Mouse (Mus musculus): ENCODE measurements around the gene L2hgdh. TPM values are rescaled to one million over a fixed set of nuclear protein-coding genes. Genes with fewer than 3 reads are reported as not detected.
"Not testable (repeated sequence)": the region's sequence is repeated elsewhere in the genome, so short reads cannot be mapped to it uniquely, and the experiment has no call there.

L2hgdh gene
- total and polyA plus RNA-seq, 3 experiments: 2.2 to 21.2 (median 10.1) TPM

DNA sequence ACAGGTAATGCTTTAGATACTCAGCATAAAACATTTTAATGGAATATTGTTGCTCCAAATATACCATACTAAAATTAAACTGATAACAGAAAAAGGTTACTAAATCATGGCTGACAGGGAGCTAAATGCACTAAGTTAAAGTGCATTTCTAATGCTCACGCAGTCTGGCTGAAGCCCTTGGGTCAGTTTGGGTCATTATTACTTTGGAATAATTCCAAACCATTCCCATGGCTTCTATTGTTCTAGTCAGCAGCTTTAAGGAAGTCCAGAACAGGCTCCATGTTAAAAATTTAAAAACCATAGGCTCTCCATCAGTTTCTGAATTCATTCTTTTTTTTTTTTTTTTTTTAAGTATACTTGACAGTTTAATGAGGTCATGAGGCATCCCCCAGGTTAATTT lies 50.5 kb downstream of the L2hgdh start:
- peaks cover 25% of the 10 kb centered on the region for H3K36me3 ChIP-seq (replicated peaks)
- no peaks in the 10 kb centered on the region for H3K27me3 ChIP-seq (ENCODE audit: insufficient read depth, low read length)
- H3K4me1 ChIP-seq (ENCODE audit: insufficient read depth, low read depth, low read length): peaks cover 10% of the 10 kb centered on the region
- no peak for TF ChIP-seq GATA1 (IDR thresholded peaks at IDR 0.05; ENCODE audit: borderline replicate concordance, low read length)
- no peak for TF ChIP-seq GATA2 (IDR thresholded peaks at IDR 0.05; ENCODE audit: borderline replicate concordance, low read depth, low read length)
- no peak for TF ChIP-seq CTCF (IDR thresholded peaks at IDR 0.05; ENCODE audit: low read depth, low read length)
- TF ChIP-seq TAL1 (conservative IDR thresholded peaks at IDR 0.05; ENCODE audit: low read depth, low read length): no peak
- TF ChIP-seq POLR2AphosphoS5 (IDR thresholded peaks at IDR 0.05; ENCODE audit: insufficient replicate concordance, low read depth, low read length): no peak
- DNase-seq (ENCODE audit: low spot score) (no peak), ATAC-seq (ENCODE audit: extremely low read depth, insufficient number of reproducible peaks, low FRiP score, poor library complexity, severe bottlenecking) (no peak)
- no peak overlapping the region for H3K4me3 ChIP-seq (ENCODE audit: low read depth, low read length)
- no peaks in the 10 kb centered on the region for H3K9me3 ChIP-seq (replicated peaks)

DNA sequence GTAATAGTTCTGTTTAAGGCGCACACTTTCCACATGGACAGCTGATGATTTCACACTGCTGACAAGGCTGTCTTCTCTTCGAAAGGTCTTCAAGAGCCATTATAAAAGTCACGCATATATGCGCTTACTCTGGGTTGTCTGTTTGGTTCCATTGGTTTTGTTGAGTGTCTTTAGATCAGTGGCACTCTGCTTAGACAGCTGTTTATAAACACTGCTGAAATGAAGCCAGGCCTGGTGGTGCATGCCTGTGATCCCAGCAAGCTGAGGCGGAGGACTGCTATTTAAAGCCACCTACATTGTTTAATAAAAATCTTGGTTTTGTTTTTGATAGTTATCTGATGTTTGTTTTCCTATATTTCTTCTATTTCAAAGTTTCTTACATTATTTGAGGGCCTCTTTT lies 58.0 kb downstream of the L2hgdh start:
- Histone ChIP-seq H3K36me3 (replicated peaks) (peaks cover 23% of the 10 kb centered on the region), H3K27me3 (ENCODE audit: insufficient read depth, low read length) (no peaks in the 10 kb centered on the region), H3K4me3 (ENCODE audit: low read depth, low read length) (no peak overlapping the region), H3K9me3 (replicated peaks) (no peaks in the 10 kb centered on the region), H3K4me1 (ENCODE audit: insufficient read depth, low read depth, low read length) (peaks cover 2% of the 10 kb centered on the region; the same call in 1 of the 2 replicates)
- DNase-seq (ENCODE audit: low spot score) (no peak), ATAC-seq (ENCODE audit: extremely low read depth, insufficient number of reproducible peaks, low FRiP score, poor library complexity, severe bottlenecking) (no peak)
- TF ChIP-seq TAL1 (conservative IDR thresholded peaks at IDR 0.05; ENCODE audit: low read depth, low read length): no peak
- no peak for TF ChIP-seq CTCF (IDR thresholded peaks at IDR 0.05; ENCODE audit: low read depth, low read length)
- no peak for TF ChIP-seq GATA2 (IDR thresholded peaks at IDR 0.05; ENCODE audit: borderline replicate concordance, low read depth, low read length)
- no peak for TF ChIP-seq GATA1 (IDR thresholded peaks at IDR 0.05; ENCODE audit: borderline replicate concordance, low read length)

DNA sequence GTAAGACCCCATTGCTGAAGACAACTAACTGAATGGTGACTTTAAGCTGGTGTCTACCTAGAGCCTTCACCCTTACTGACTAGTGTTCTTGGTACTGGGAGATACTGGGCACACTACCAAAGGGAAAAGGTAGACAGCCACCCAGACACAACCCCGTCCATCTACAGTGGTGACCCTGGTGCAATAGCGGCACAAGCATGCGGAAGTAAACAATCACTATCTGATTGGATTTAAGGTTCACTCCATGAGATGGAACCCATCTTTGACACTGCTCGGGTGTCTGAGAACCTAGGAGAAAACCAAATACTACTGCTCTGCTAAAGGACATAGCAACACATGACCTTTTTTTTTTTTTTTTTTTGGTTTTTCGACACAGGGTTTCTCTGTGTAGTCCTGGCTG lies 63.0 kb downstream of the L2hgdh start:
- H3K36me3 ChIP-seq (replicated peaks): peaks cover 19% of the 10 kb centered on the region
- H3K4me1 ChIP-seq (ENCODE audit: insufficient read depth, low read depth, low read length): peaks cover 2% of the 10 kb centered on the region; the same call in 1 of the 2 replicates
- no peak for ATAC-seq (ENCODE audit: extremely low read depth, insufficient number of reproducible peaks, low FRiP score, poor library complexity, severe bottlenecking)
- TF ChIP-seq CTCF (IDR thresholded peaks at IDR 0.05; ENCODE audit: low read depth, low read length) (no peak), POLR2AphosphoS5 (IDR thresholded peaks at IDR 0.05; ENCODE audit: insufficient replicate concordance, low read depth, low read length) (no peak), GATA1 (IDR thresholded peaks at IDR 0.05; ENCODE audit: borderline replicate concordance, low read length) (no peak)
- no peaks in the 10 kb centered on the region for H3K9me3 ChIP-seq (replicated peaks)
- H3K27me3 ChIP-seq (ENCODE audit: insufficient read depth, low read length): no peaks in the 10 kb centered on the region
- no peak overlapping the region for H3K4me3 ChIP-seq (ENCODE audit: low read depth, low read length)
- no peak for DNase-seq (ENCODE audit: low spot score)

DNA sequence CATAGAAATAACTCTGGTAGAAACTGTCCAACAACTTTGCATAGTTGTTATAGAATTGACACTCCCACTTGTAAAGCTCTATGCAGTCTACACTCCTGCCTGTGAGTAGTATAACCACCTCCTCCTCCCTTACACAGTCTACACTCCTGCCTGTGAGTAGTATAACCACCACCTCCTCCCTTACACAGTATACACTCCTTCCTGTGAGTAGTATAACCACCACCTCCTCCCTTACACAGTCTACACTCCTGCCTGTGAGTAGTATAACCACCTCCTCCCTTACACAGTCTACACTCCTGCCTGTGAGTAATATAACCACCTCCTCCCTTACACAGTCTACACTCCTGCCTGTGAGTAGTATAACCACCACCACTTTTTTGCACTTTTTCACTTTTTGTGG lies 70.7 kb downstream of the L2hgdh start:
- not testable (repeated sequence) for H3K4me3 ChIP-seq (ENCODE audit: low read depth, low read length); DNase-seq (ENCODE audit: low spot score); H3K27me3 ChIP-seq (ENCODE audit: insufficient read depth, low read length); H3K9me3 ChIP-seq (replicated peaks); H3K4me1 ChIP-seq (ENCODE audit: insufficient read depth, low read depth, low read length)
- 0 out of 2 replicates have a peak, but pooled peaks have one; percentile 25 for TF ChIP-seq CTCF (IDR thresholded peaks at IDR 0.05; ENCODE audit: low read depth, low read length)
- ATAC-seq (ENCODE audit: extremely low read depth, insufficient number of reproducible peaks, low FRiP score, poor library complexity, severe bottlenecking): peak; percentile 92
- H3K36me3 ChIP-seq (replicated peaks): peaks cover 35% of the 10 kb centered on the region

DNA sequence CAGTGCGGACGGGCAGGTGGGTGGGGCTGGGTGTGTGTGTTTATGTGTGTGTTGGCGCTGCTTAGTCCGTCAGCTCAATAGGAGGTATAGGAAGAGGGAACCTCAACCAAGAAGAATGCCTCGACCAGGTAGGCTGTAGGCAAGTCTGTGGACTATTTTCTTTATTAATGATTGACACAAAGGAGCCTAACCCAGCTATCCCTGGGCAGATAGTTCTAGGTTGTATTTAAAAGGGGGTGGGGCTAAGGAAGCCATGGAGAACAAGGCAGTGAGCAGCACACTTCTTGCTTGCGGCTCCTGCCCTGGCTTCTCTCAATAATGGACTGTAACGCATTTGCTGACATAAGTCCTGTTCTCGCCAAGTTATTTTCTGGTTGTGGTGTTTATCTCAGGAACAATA lies 75.2 kb downstream of the L2hgdh start:
- ATAC-seq (ENCODE audit: extremely low read depth, insufficient number of reproducible peaks, low FRiP score, poor library complexity, severe bottlenecking) (no peak), DNase-seq (ENCODE audit: low spot score) (no peak)
- Histone ChIP-seq H3K27me3 (ENCODE audit: insufficient read depth, low read length) (no peaks in the 10 kb centered on the region), H3K4me3 (ENCODE audit: low read depth, low read length) (no peak overlapping the region), H3K36me3 (replicated peaks) (peaks cover 63% of the 10 kb centered on the region), H3K4me1 (ENCODE audit: insufficient read depth, low read depth, low read length) (peaks cover 8% of the 10 kb centered on the region), H3K9me3 (replicated peaks) (peaks cover 3% of the 10 kb centered on the region; the same call in 1 of the 2 replicates)
- TF ChIP-seq GATA1 (IDR thresholded peaks at IDR 0.05; ENCODE audit: borderline replicate concordance, low read length) (no peak), CTCF (IDR thresholded peaks at IDR 0.05; ENCODE audit: low read depth, low read length) (no peak), POLR2AphosphoS5 (IDR thresholded peaks at IDR 0.05; ENCODE audit: insufficient replicate concordance, low read depth, low read length) (no peak), GATA2 (IDR thresholded peaks at IDR 0.05; ENCODE audit: borderline replicate concordance, low read depth, low read length) (no peak), TAL1 (conservative IDR thresholded peaks at IDR 0.05; ENCODE audit: low read depth, low read length) (no peak)

DNA sequence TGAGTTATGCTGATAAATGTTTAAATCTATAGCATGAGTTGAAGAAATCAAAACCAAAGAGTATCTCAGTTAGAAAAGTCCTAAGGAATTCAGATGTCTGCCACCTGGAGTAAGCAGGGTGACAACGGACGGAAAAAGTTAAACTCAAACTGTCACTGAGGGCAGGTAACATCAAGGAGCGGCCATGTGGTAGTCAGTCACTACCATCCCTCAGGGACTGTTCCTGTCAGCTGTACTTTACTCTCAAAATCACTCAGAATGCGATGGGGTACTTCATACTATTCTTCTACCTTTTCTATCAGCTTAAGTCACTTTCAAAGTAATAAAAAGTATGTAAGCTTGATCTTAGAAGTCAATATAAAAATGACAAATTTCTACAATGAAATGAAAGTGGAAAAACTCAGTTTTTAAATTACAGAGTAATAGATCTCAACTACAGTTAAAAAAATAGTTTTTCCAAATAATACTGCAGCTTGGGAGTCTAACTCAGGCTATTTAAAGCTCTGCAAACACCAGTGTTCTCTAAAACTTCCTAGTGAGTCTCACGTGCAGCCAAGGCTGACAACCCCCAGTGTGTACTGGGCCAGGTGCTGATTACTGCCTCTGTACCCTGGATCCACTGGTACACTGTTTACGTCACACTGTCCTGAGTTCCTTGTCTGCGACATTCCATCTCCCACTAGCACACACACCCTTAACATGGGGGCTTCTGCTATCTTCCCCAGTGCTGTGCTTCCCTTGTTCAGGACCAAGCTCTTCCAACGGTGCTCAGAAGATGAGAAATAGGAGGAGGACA lies 78.7 kb downstream of the L2hgdh start:
- Histone ChIP-seq H3K36me3 (replicated peaks) (peaks cover 63% of the 10 kb centered on the region), H3K9me3 (replicated peaks) (no peaks in the 10 kb centered on the region), H3K27me3 (ENCODE audit: insufficient read depth, low read length) (no peaks in the 10 kb centered on the region), H3K4me3 (ENCODE audit: low read depth, low read length) (no peak overlapping the region), H3K4me1 (ENCODE audit: insufficient read depth, low read depth, low read length) (peaks cover 8% of the 10 kb centered on the region)
- TF ChIP-seq TAL1 (conservative IDR thresholded peaks at IDR 0.05; ENCODE audit: low read depth, low read length): no peak
- TF ChIP-seq POLR2AphosphoS5 (IDR thresholded peaks at IDR 0.05; ENCODE audit: insufficient replicate concordance, low read depth, low read length): no peak
- TF ChIP-seq GATA1 (IDR thresholded peaks at IDR 0.05; ENCODE audit: borderline replicate concordance, low read length): no peak
- TF ChIP-seq GATA2 (IDR thresholded peaks at IDR 0.05; ENCODE audit: borderline replicate concordance, low read depth, low read length): no peak
- TF ChIP-seq CTCF (IDR thresholded peaks at IDR 0.05; ENCODE audit: low read depth, low read length): no peak
- no peak for ATAC-seq (ENCODE audit: extremely low read depth, insufficient number of reproducible peaks, low FRiP score, poor library complexity, severe bottlenecking)
- no peak for DNase-seq (ENCODE audit: low spot score)

Data from G1E (cell line).